Mouse (Mus musculus): ENCODE results near the gene Zfp277. TPM values are rescaled to one million over a fixed set of nuclear protein-coding genes. Genes with fewer than 3 reads are reported as not detected.

Zfp277 gene
- polyA plus RNA-seq, 1 experiment from 2014 or later = 31.0 TPM

GRCm38 (mm10) chr12:40331467-40331866 is 114.2 kb downstream of the Zfp277 start:
- no peak overlapping the region for H3K4me2 ChIP-seq
- peaks cover 10% of the 10 kb centered on the region; the same call in 1 of the 2 replicates for H3K4me1 ChIP-seq (replicated peaks)
- no peak overlapping the region for H3K9ac ChIP-seq
- 0 out of 2 replicates have a peak, but pooled peaks cover 11% of the 10 kb centered on the region for H3K36me3 ChIP-seq
- WGBS = 91% methylated on average over 3 of the region's 3 CpGs
- H3K27ac ChIP-seq (replicated peaks) = no peak overlapping the region
- H3K9me3 ChIP-seq = no peaks in the 10 kb centered on the region
- H3K4me3 ChIP-seq = no peak overlapping the region
- H3K27me3 ChIP-seq = no peaks in the 10 kb centered on the region
- ATAC-seq (ENCODE audit: low read depth) = no peak

- no peak overlapping the region for H3K4me2 ChIP-seq
- ATAC-seq (ENCODE audit: low read depth) = no peak
- no peak overlapping the region for H3K9ac ChIP-seq
- H3K4me1 ChIP-seq (replicated peaks) = peaks cover 5% of the 10 kb centered on the region; the same call in 1 of the 2 replicates
- H3K27ac ChIP-seq (replicated peaks) = no peak overlapping the region
- H3K27me3 ChIP-seq = no peaks in the 10 kb centered on the region
- 65% methylated on average over 5 of the region's 5 CpGs for WGBS
- no peaks in the 10 kb centered on the region for H3K9me3 ChIP-seq
- H3K4me3 ChIP-seq = no peak overlapping the region
- H3K36me3 ChIP-seq = 0 out of 2 replicates have a peak, but pooled peaks cover 6% of the 10 kb centered on the region
These were observed 118.6 kb downstream of the Zfp277 start for GRCm38 (mm10) chr12:40327012-40327660.

- Histone ChIP-seq H3K4me3 (no peak overlapping the region), H3K27me3 (no peaks in the 10 kb centered on the region), H3K36me3 (0 out of 2 replicates have a peak, but pooled peaks cover 3% of the 10 kb centered on the region), H3K4me2 (no peak overlapping the region), H3K4me1 (replicated peaks) (peaks cover 5% of the 10 kb centered on the region; the same call in 1 of the 2 replicates), H3K27ac (replicated peaks) (no peak overlapping the region), H3K9me3 (no peaks in the 10 kb centered on the region), H3K9ac (no peak overlapping the region)
- 75% methylated on average over 5 of the region's 5 CpGs for WGBS
- ATAC-seq (ENCODE audit: low read depth) = no peak
These were observed 120.1 kb downstream of the Zfp277 start for GRCm38 (mm10) chr12:40325582-40325981.

GRCm38 (mm10) chr12:40324819-40325218 is 120.9 kb downstream of the Zfp277 start:
- ATAC-seq (ENCODE audit: low read depth) = no peak
- Histone ChIP-seq H3K36me3 (peaks cover 8% of the 10 kb centered on the region; the same call in 1 of the 2 replicates), H3K9ac (no peak overlapping the region), H3K9me3 (no peaks in the 10 kb centered on the region), H3K27me3 (no peaks in the 10 kb centered on the region), H3K4me2 (no peak overlapping the region), H3K27ac (replicated peaks) (no peak overlapping the region), H3K4me3 (no peak overlapping the region), H3K4me1 (replicated peaks) (peaks cover 5% of the 10 kb centered on the region; the same call in 1 of the 2 replicates)
- WGBS = 57% methylated on average over 5 of the region's 5 CpGs

GRCm38 (mm10) chr12:40315146-40315545 is 130.6 kb downstream of the Zfp277 start:
- Histone ChIP-seq H3K27ac (replicated peaks) (no peak overlapping the region), H3K9ac (no peak overlapping the region), H3K9me3 (no peaks in the 10 kb centered on the region), H3K4me3 (no peak overlapping the region), H3K4me2 (no peak overlapping the region), H3K36me3 (peaks cover 8% of the 10 kb centered on the region; the same call in 1 of the 2 replicates), H3K4me1 (replicated peaks) (no peaks in the 10 kb centered on the region), H3K27me3 (no peaks in the 10 kb centered on the region)
- no peak for ATAC-seq (ENCODE audit: low read depth)
- WGBS = 91% methylated on average over 2 of the region's 2 CpGs

GRCm38 (mm10) chr12:40303960-40304359 is 141.7 kb downstream of the Zfp277 start:
- H3K9me3 ChIP-seq = no peaks in the 10 kb centered on the region
- ATAC-seq (ENCODE audit: low read depth) = no peak

GRCm38 (mm10) chr12:40298636-40299035 is 147.1 kb downstream of the Zfp277 start:
- no peaks in the 10 kb centered on the region for H3K36me3 ChIP-seq
- WGBS = 93% methylated on average over 3 of the region's 3 CpGs

More at GRCm38 (mm10) chr12:40303960-40304359, 141.7 kb downstream of the Zfp277 start:
- H3K4me2 ChIP-seq = no peak overlapping the region
- H3K27me3 ChIP-seq = no peaks in the 10 kb centered on the region
- no peak overlapping the region for H3K9ac ChIP-seq
- no peaks in the 10 kb centered on the region for H3K4me1 ChIP-seq (replicated peaks)
- H3K4me3 ChIP-seq = no peak overlapping the region
- H3K27ac ChIP-seq (replicated peaks) = no peak overlapping the region
- WGBS = 69% methylated on average over 6 of the region's 6 CpGs
- H3K36me3 ChIP-seq = no peaks in the 10 kb centered on the region

GRCm38 (mm10) chr12:40286539-40286938 is 159.2 kb downstream of the Zfp277 start:
- ATAC-seq (ENCODE audit: low read depth) = no peak
- H3K27me3 ChIP-seq = no peaks in the 10 kb centered on the region
- peaks cover 11% of the 10 kb centered on the region; the same call in 1 of the 2 replicates for H3K9me3 ChIP-seq
- no peak overlapping the region for H3K27ac ChIP-seq (replicated peaks)
- H3K36me3 ChIP-seq = no peaks in the 10 kb centered on the region
- no peak overlapping the region for H3K9ac ChIP-seq
- no peaks in the 10 kb centered on the region for H3K4me1 ChIP-seq (replicated peaks)
- H3K4me3 ChIP-seq = no peak overlapping the region
- WGBS = 80% methylated on average over 4 of the region's 4 CpGs
- no peak overlapping the region for H3K4me2 ChIP-seq

More at GRCm38 (mm10) chr12:40298636-40299035, 147.1 kb downstream of the Zfp277 start:
- Histone ChIP-seq H3K27me3 (no peaks in the 10 kb centered on the region), H3K27ac (replicated peaks) (no peak overlapping the region), H3K4me3 (no peak overlapping the region), H3K4me1 (replicated peaks) (no peaks in the 10 kb centered on the region), H3K4me2 (no peak overlapping the region), H3K9me3 (no peaks in the 10 kb centered on the region), H3K9ac (no peak overlapping the region)
- ATAC-seq (ENCODE audit: low read depth) = no peak

GRCm38 (mm10) chr12:40280596-40281325 is 164.9 kb downstream of the Zfp277 start:
- no peaks in the 10 kb centered on the region for H3K4me1 ChIP-seq (replicated peaks)
- no peaks in the 10 kb centered on the region for H3K9me3 ChIP-seq
- no peak overlapping the region for H3K9ac ChIP-seq
- H3K27me3 ChIP-seq = no peaks in the 10 kb centered on the region
- H3K27ac ChIP-seq (replicated peaks) = no peak overlapping the region
- no peak overlapping the region for H3K4me2 ChIP-seq
- H3K4me3 ChIP-seq = no peak overlapping the region
- no peaks in the 10 kb centered on the region for H3K36me3 ChIP-seq
- no peak for ATAC-seq (ENCODE audit: low read depth)
- 88% methylated on average over 4 of the region's 4 CpGs for WGBS

GRCm38 (mm10) chr12:40277581-40277980 is 168.1 kb downstream of the Zfp277 start:
- no peak for ATAC-seq (ENCODE audit: low read depth)
- Histone ChIP-seq H3K4me1 (replicated peaks) (no peaks in the 10 kb centered on the region), H3K27ac (replicated peaks) (no peak overlapping the region), H3K9ac (no peak overlapping the region), H3K4me3 (no peak overlapping the region), H3K27me3 (no peaks in the 10 kb centered on the region), H3K4me2 (no peak overlapping the region), H3K9me3 (no peaks in the 10 kb centered on the region), H3K36me3 (no peaks in the 10 kb centered on the region)
- 91% methylated on average over 3 of the region's 3 CpGs for WGBS

- Histone ChIP-seq H3K4me2 (no peak overlapping the region), H3K27ac (replicated peaks) (no peak overlapping the region)
- ATAC-seq (ENCODE audit: low read depth) = no peak
These were observed 170.8 kb downstream of the Zfp277 start for GRCm38 (mm10) chr12:40274931-40275330.

GRCm38 (mm10) chr12:40273339-40273738 is 172.4 kb downstream of the Zfp277 start:
- WGBS = 87% methylated on average over 4 of the region's 4 CpGs
- H3K27me3 ChIP-seq = no peaks in the 10 kb centered on the region
- H3K4me3 ChIP-seq = no peak overlapping the region
- no peaks in the 10 kb centered on the region for H3K9me3 ChIP-seq
- H3K4me1 ChIP-seq (replicated peaks) = no peaks in the 10 kb centered on the region
- H3K36me3 ChIP-seq = no peaks in the 10 kb centered on the region
- no peak overlapping the region for H3K4me2 ChIP-seq
- H3K27ac ChIP-seq (replicated peaks) = no peak overlapping the region
- H3K9ac ChIP-seq = no peak overlapping the region
- no peak for ATAC-seq (ENCODE audit: low read depth)

More at GRCm38 (mm10) chr12:40274931-40275330, 170.8 kb downstream of the Zfp277 start:
- Histone ChIP-seq H3K36me3 (no peaks in the 10 kb centered on the region), H3K4me3 (no peak overlapping the region), H3K9ac (no peak overlapping the region), H3K27me3 (no peaks in the 10 kb centered on the region), H3K9me3 (no peaks in the 10 kb centered on the region), H3K4me1 (replicated peaks) (no peaks in the 10 kb centered on the region)
